ENCODE assay signal across 7 mouse cellular contexts in genomic region chr19:38818766-38819426, GRCm38 (mm10). TPM values are rescaled to one million over a fixed set of nuclear protein-coding genes. Genes with fewer than 3 reads are reported as not detected.
A peak's percentile ranks its signal among the peaks of the same experiment; 100 is the strongest.
DNase-seq lines count a peak whose midpoint lies in the region; ATAC-seq and TF ChIP-seq lines count a peak whose summit lies in the region.

TSS of gene Noc3l (minus strand) at chr19:38819237.

- no peaks in the 10 kb centered on the region for H3K27me3 ChIP-seq in embryonic facial prominence, embryonic 12.5 days
- no peaks in the 10 kb centered on the region for H3K27me3 ChIP-seq in kidney, adult 2 months (replicated peaks; ENCODE audit: control insufficient read depth, insufficient read depth, low read length)
- H3K27me3 ChIP-seq in limb, embryonic 12.5 days, result no peaks in the 10 kb centered on the region
- H3K27me3 ChIP-seq in midbrain, embryonic 15.5 days (replicated peaks), result no peaks in the 10 kb centered on the region
- no peaks in the 10 kb centered on the region; the same call in 1 of the 2 replicates for H3K27me3 ChIP-seq in spleen, adult 2 months (ENCODE audit: control insufficient read depth, insufficient read depth, low read length)

- peak; percentile 82 for TF ChIP-seq CTCF in kidney, adult 2 months (conservative IDR thresholded peaks at IDR 0.05; ENCODE audit: insufficient read depth, insufficient read length, low read depth, low read length)
- TF ChIP-seq CTCF in spleen, adult 2 months (IDR thresholded peaks at IDR 0.05; ENCODE audit: extremely low read depth, insufficient read depth, insufficient read length, insufficient replicate concordance), result peak; percentile 98

- peak within 1 kb of the TSS; percentile 72 for H3K9ac ChIP-seq in embryonic facial prominence, embryonic 12.5 days
- peak within 1 kb of the TSS; percentile 79 for H3K9ac ChIP-seq in limb, embryonic 12.5 days (replicated peaks)
- H3K9ac ChIP-seq in midbrain, embryonic 15.5 days, result peak within 1 kb of the TSS; percentile 76

- under 1% methylated on average over 38 of the region's 38 CpGs for WGBS in embryonic facial prominence, embryonic 12.5 days
- under 1% methylated on average over 38 of the region's 38 CpGs for WGBS in kidney, adult 2 months
- under 1% methylated on average over 38 of the region's 38 CpGs for WGBS in limb, embryonic 12.5 days
- WGBS in midbrain, embryonic 15.5 days, result under 1% methylated on average over 38 of the region's 38 CpGs
- WGBS in spleen, adult 2 months, result under 1% methylated on average over 38 of the region's 38 CpGs

- H3K4me1 ChIP-seq in embryonic facial prominence, embryonic 12.5 days, result peaks cover 11% of the 10 kb centered on the region; the same call in 1 of the 2 replicates
- H3K4me1 ChIP-seq in kidney, adult 2 months (ENCODE audit: control insufficient read depth, insufficient read depth, low read length), result peaks cover 5% of the 10 kb centered on the region
- H3K4me1 ChIP-seq in limb, embryonic 12.5 days (replicated peaks), result peaks cover 11% of the 10 kb centered on the region
- peaks cover 19% of the 10 kb centered on the region for H3K4me1 ChIP-seq in midbrain, embryonic 15.5 days
- H3K4me1 ChIP-seq in spleen, adult 2 months (ENCODE audit: control insufficient read depth, insufficient read depth, insufficient read length), result peaks cover 2% of the 10 kb centered on the region; the same call in 1 of the 2 replicates

- H3K4me2 ChIP-seq in embryonic facial prominence, embryonic 12.5 days (replicated peaks), result peak within 1 kb of the TSS; percentile 75
- H3K4me2 ChIP-seq in limb, embryonic 12.5 days, result peak within 1 kb of the TSS; percentile 86
- peak within 1 kb of the TSS; percentile 82 for H3K4me2 ChIP-seq in midbrain, embryonic 15.5 days

- peak; percentile 96 for ATAC-seq in embryonic facial prominence, embryonic 12.5 days (ENCODE audit: insufficient number of reproducible peaks, insufficient read depth, low FRiP score, low TSS enrichment)
- peak; percentile 97 for ATAC-seq in limb, embryonic 12.5 days (ENCODE audit: insufficient number of reproducible peaks, insufficient read depth, low FRiP score, low TSS enrichment, low read depth)
- peak; percentile 98 for ATAC-seq in midbrain, embryonic 15.5 days (replicated peaks)

- TF ChIP-seq POLR2A in kidney, adult 2 months (IDR thresholded peaks at IDR 0.05; ENCODE audit: low read depth, low read length), result peak; percentile 40
- TF ChIP-seq POLR2A in spleen, adult 2 months (IDR thresholded peaks at IDR 0.05; ENCODE audit: low read depth, low read length), result no peak

- DNase-seq in adrenal gland, postnatal 25 days, result peak; percentile 95
- DNase-seq in heart, adult 18-20 months, result peak; percentile 93 to 97
- peak; percentile 94 for DNase-seq in kidney, adult 2 months
- peak; percentile 69 to 91 for DNase-seq in spleen, adult 2 months (ENCODE audit: low read depth in 1 of 2, low spot score in 2 of 2)

- H3K27ac ChIP-seq in embryonic facial prominence, embryonic 12.5 days, result 0 out of 2 replicates have a peak within 1 kb of the TSS, but pooled peaks have one; percentile 12
- H3K27ac ChIP-seq in kidney, adult 2 months (ENCODE audit: insufficient read depth, low read depth, low read length), result 0 out of 2 replicates have a peak within 1 kb of the TSS, but pooled peaks have one; percentile 7
- peak within 1 kb of the TSS; percentile 56 for H3K27ac ChIP-seq in limb, embryonic 12.5 days
- H3K27ac ChIP-seq in midbrain, embryonic 15.5 days, result peak within 1 kb of the TSS; percentile 80
- H3K27ac ChIP-seq in spleen, adult 2 months (ENCODE audit: insufficient read depth, low read length), result no peak within 1 kb of the TSS

- H3K36me3 ChIP-seq in embryonic facial prominence, embryonic 12.5 days, result peaks cover 23% of the 10 kb centered on the region
- 0 out of 2 replicates have a peak, but pooled peaks cover 1% of the 10 kb centered on the region for H3K36me3 ChIP-seq in kidney, adult 2 months (ENCODE audit: control insufficient read depth, insufficient read depth, low read length)
- H3K36me3 ChIP-seq in limb, embryonic 12.5 days, result peaks cover 26% of the 10 kb centered on the region
- peaks cover 23% of the 10 kb centered on the region; the same call in 1 of the 2 replicates for H3K36me3 ChIP-seq in midbrain, embryonic 15.5 days (replicated peaks)
- peaks cover 5% of the 10 kb centered on the region for H3K36me3 ChIP-seq in spleen, adult 2 months (ENCODE audit: control insufficient read depth, insufficient read depth, low read length)

- H3K4me3 ChIP-seq in embryonic facial prominence, embryonic 12.5 days, result peak within 1 kb of the TSS; percentile 76
- peak within 1 kb of the TSS; percentile 94 for H3K4me3 ChIP-seq in kidney, adult 2 months (ENCODE audit: insufficient read depth, low read depth, low read length)
- peak within 1 kb of the TSS; percentile 83 for H3K4me3 ChIP-seq in limb, embryonic 12.5 days (replicated peaks)
- H3K4me3 ChIP-seq in midbrain, embryonic 15.5 days, result peak within 1 kb of the TSS; percentile 92
- peak within 1 kb of the TSS; percentile 89 for H3K4me3 ChIP-seq in spleen, adult 2 months (ENCODE audit: extremely low read depth, insufficient read depth, insufficient read length)

- H3K9me3 ChIP-seq in embryonic facial prominence, embryonic 12.5 days, result no peaks in the 10 kb centered on the region
- H3K9me3 ChIP-seq in limb, embryonic 12.5 days, result no peaks in the 10 kb centered on the region
- H3K9me3 ChIP-seq in midbrain, embryonic 15.5 days, result no peaks in the 10 kb centered on the region

RNA-seq across cellular contexts. Expression of gene Noc3l, which starts in this region (rescaled TPM):
- 16.1 and 17.7 TPM in 2 replicates for total RNA-seq in adrenal gland, postnatal 25 days (2021)
- polyA plus RNA-seq in embryonic facial prominence, embryonic 12.5 days (2016; fragmentation: Nextera tagmentation; extraction: Ambion mirVana), result 9.9 and 10.3 TPM in 2 replicates
- 1 to 10 TPM; 6.3 to 6.9 TPM for total RNA-seq in heart, adult 18-20 months (2021)
- 2.5 and 3.2 TPM in 2 replicates for polyA plus RNA-seq in kidney, adult 2 months (2012; rRNA removed)
- 10.0 and 11.1 TPM in 2 replicates for polyA plus RNA-seq in limb, embryonic 12.5 days (2016; fragmentation: Nextera tagmentation; extraction: Ambion mirVana)
- polyA plus RNA-seq in midbrain, embryonic 15.5 days (2015; fragmentation: Nextera tagmentation; extraction: Ambion mirVana), result 4.7 and 4.8 TPM in 2 replicates
- polyA plus RNA-seq in spleen, adult 2 months (2012; rRNA removed), result 2.1 and 2.6 TPM in 2 replicates
